Mouse (Mus musculus) liver, embryonic 13.5 days (tissue): Measurements from ENCODE around the gene Stau1. TPM values are rescaled to one million over a fixed set of nuclear protein-coding genes. Genes with fewer than 3 reads are reported as not detected.
"Not testable (repeated sequence)": the region's sequence is repeated elsewhere in the genome, so short reads cannot be mapped to it uniquely, and the experiment has no call there.

ENCODE experiments used
- ATAC-seq: fragments of 200-750 bp; cut with Nextera tagmentation; 2 replicates; pipeline ENCODE4 v1.8.0; 2017; ENCODE audit warnings: low read depth, mild to moderate bottlenecking, moderate number of reproducible peaks, moderate library complexity
- DNase-seq: peaks from one replicate; pipeline ENCODE4 v3.0.0; 2022
- H3K27ac ChIP-seq: fragments of 300-500 bp; sonication (generic); 2 replicates; pipeline ENCODE4 v1.5.1; 2015; ENCODE audit warnings: moderate library complexity, mild to moderate bottlenecking, inconsistent platforms
- H3K27me3 ChIP-seq: fragments of 300-500 bp; sonication (generic); 2 replicates; pipeline ENCODE4 v1.6.1; 2015; ENCODE audit warnings: mild to moderate bottlenecking, inconsistent platforms
- H3K36me3 ChIP-seq: fragments of 300-500 bp; sonication (generic); 2 replicates; pipeline ENCODE4 v1.6.1; 2015; ENCODE audit warnings: mild to moderate bottlenecking, inconsistent platforms
- H3K4me1 ChIP-seq: fragments of 300-500 bp; sonication (generic); replicated peaks from 2 replicates; pipeline ENCODE4 v1.6.1; 2015; ENCODE audit warnings: inconsistent platforms
- H3K4me2 ChIP-seq: fragments of 300-500 bp; sonication (generic); 2 replicates; pipeline ENCODE4 v1.6.1; 2015; ENCODE audit warnings: inconsistent platforms, mild to moderate bottlenecking, moderate library complexity
- H3K4me3 ChIP-seq: fragments of 300-500 bp; sonication (generic); replicated peaks from 2 replicates; pipeline ENCODE4 v1.5.1; 2015; ENCODE audit warnings: mild to moderate bottlenecking, inconsistent platforms
- H3K9ac ChIP-seq: fragments of 300-500 bp; sonication (generic); 2 replicates; pipeline ENCODE4 v1.6.1; 2015; ENCODE audit warnings: mild to moderate bottlenecking, inconsistent platforms
- H3K9me3 ChIP-seq: fragments of 300-500 bp; sonication (generic); replicated peaks from 2 replicates; pipeline ENCODE4 v1.6.1; 2016; ENCODE audit warnings: inconsistent platforms
- WGBS: fragments of 180-500 bp; shearing (Covaris S2); methylation state at CpG from one replicate; pipeline ENCODE4 v1.1.7; 2015; ENCODE audit not compliant: insufficient replicate concordance; 5-methylcytosine and 5-hydroxymethylcytosine counted together
- polyA plus RNA-seq: library from polyadenylated mRNA; unstranded; fragments of >200 nt; fragmentation: Nextera tagmentation; extraction: Ambion mirVana; gene quantifications from 2 replicates; pipeline ENCODE4 v1.2.1, GENCODE M21; 2015

The Stau1 gene
- polyA plus RNA-seq, 1 experiment from 2014 or later, result 24.2 TPM

DNA sequence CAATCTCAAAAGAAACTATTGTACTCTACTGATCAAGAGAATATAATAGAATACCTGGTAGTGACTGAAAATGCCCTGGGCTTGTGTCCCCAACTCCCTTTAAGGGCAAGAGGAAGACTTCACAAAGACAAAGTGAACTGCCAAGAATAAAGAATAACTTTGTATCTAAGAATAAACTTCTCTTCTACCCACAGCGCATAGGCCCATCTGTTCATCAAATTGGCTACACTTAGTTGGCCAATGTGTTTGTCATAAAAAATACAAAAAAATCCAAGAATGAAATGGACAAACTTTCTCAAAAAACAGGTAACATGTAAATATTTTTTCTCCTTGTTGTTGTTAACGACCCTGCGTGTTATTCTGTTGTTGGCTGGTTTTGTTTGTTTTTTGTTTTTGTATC lies 14.4 kb upstream of the Stau1 start:
- H3K4me2 ChIP-seq, result no peak overlapping the region
- no peak for DNase-seq
- no peak overlapping the region for H3K9ac ChIP-seq
- H3K4me3 ChIP-seq, result no peak overlapping the region
- ATAC-seq, result no peak
- 80% methylated on average over 3 of the region's 3 CpGs for WGBS
- H3K9me3 ChIP-seq, result no peaks in the 10 kb centered on the region
- peaks cover 26% of the 10 kb centered on the region for H3K4me1 ChIP-seq
- H3K27me3 ChIP-seq, result peaks cover 9% of the 10 kb centered on the region; the same call in 1 of the 2 replicates
- H3K27ac ChIP-seq, result no peak overlapping the region
- H3K36me3 ChIP-seq, result no peaks in the 10 kb centered on the region

DNA sequence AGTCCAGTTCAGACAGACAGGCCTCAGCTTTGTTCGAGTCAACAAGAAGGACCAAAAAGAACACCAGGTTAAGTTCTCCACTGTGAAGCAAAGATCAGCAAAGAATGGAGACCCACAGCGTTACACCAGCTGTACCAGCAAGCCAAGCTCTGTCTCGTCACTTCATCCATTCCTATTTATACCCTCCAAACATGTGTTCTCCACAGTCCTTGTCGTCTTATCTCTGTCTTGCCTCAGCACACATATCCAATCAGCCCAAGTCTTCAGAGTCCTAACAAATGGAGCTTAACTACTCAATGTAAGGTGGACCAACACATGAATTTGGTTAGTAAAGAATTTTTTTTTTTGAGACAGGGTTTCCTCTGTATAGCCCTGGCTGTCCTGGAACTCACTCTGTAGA lies 13.4 kb upstream of the Stau1 start:
- no peaks in the 10 kb centered on the region for H3K9me3 ChIP-seq
- H3K27ac ChIP-seq, result no peak overlapping the region
- H3K36me3 ChIP-seq, result no peaks in the 10 kb centered on the region
- ATAC-seq (peak; percentile 37; the same call in 1 of the 2 replicates), DNase-seq (no peak)
- H3K9ac ChIP-seq, result peak overlapping the region; percentile 7; the same call in 1 of the 2 replicates
- WGBS, result 48% methylated on average over 4 of the region's 4 CpGs
- H3K27me3 ChIP-seq, result peaks cover 9% of the 10 kb centered on the region; the same call in 1 of the 2 replicates
- H3K4me3 ChIP-seq, result no peak overlapping the region
- no peak overlapping the region for H3K4me2 ChIP-seq
- H3K4me1 ChIP-seq, result peaks cover 21% of the 10 kb centered on the region

DNA sequence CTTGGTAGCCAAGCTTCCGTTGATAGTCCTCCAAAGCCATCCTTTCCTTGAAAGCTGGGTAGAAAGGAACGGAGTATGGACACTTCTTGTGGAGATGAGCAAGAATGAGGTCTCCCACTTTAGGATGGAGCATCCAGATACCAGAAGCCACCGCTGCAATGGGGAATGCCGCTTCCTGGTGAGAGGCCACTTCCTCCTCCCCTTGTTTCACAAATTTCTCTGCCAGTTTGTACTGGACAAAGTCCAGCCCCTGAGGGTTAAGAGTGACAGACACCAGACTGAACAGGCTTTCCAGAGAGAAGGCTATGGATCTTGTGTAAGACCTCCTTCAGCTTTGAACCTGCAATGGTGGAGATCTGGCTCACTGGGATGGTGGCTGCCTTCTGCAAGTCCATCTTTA lies 11.5 kb upstream of the Stau1 start:
- not testable (repeated sequence) for H3K4me3 ChIP-seq, H3K27me3 ChIP-seq, H3K9ac ChIP-seq, H3K27ac ChIP-seq, H3K36me3 ChIP-seq, DNase-seq, H3K4me2 ChIP-seq, ATAC-seq, H3K9me3 ChIP-seq
- 51% methylated on average over 4 of the region's 4 CpGs for WGBS
- H3K4me1 ChIP-seq, result peaks cover 22% of the 10 kb centered on the region

DNA sequence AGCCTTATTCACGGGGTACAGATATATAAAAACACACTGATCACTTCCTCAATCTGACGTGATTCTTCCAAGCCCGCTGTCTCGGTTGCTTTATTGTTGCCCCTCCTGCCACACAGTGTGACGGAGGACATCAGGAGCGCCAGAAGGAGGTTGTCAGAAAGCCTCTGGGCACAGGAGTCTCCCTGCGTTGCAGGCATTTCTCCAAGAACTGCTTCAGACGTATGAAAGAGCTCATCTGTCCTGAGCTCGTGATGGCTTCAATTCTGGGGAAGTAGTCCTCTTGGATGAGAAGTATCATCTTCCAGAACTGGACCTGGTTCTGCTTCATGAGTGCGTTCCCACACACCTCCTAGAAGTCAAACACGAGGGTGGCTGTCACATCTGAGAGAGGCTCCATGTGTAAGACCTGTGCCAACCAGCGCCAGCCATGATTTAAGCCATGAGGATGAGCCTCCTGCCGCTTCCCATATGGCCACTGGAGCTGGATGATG lies 10.9 kb upstream of the Stau1 start:
- no peaks in the 10 kb centered on the region for H3K9me3 ChIP-seq
- peaks cover 9% of the 10 kb centered on the region; the same call in 1 of the 2 replicates for H3K27me3 ChIP-seq
- no peak for DNase-seq
- 60% methylated on average over 13 of the region's 13 CpGs for WGBS
- H3K4me1 ChIP-seq, result peaks cover 22% of the 10 kb centered on the region
- no peak overlapping the region for H3K4me3 ChIP-seq
- H3K36me3 ChIP-seq, result no peaks in the 10 kb centered on the region
- no peak overlapping the region for H3K4me2 ChIP-seq
- no peak for ATAC-seq
- H3K27ac ChIP-seq, result no peak overlapping the region
- H3K9ac ChIP-seq, result no peak overlapping the region

DNA sequence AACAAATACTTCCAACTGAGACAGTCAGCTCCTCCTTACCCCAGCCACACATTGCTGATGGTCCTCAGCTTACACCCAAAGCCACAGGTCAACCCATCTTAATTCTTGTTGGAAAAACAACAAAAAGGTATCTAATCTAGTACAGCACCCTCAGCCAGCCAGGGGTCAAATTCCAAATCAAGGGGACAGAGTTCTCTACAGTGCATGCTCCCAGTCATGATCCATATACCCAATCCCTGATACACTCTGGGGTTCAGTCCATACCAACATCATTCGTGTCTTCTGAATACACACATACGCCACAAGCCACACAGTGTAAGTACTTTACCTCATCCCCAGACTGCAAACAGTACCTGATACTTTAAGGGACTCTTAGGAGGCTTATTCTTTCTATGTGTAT lies 10.3 kb upstream of the Stau1 start:
- Histone ChIP-seq H3K4me2 (no peak overlapping the region), H3K4me3 (no peak overlapping the region), H3K9ac (no peak overlapping the region), H3K27ac (no peak overlapping the region), H3K9me3 (no peaks in the 10 kb centered on the region), H3K4me1 (peaks cover 22% of the 10 kb centered on the region), H3K27me3 (peaks cover 9% of the 10 kb centered on the region; the same call in 1 of the 2 replicates), H3K36me3 (no peaks in the 10 kb centered on the region)
- DNase-seq (no peak), ATAC-seq (no peak; the same call in 1 of the 2 replicates)
- WGBS, result 72% methylated on average over 2 of the region's 2 CpGs

DNA sequence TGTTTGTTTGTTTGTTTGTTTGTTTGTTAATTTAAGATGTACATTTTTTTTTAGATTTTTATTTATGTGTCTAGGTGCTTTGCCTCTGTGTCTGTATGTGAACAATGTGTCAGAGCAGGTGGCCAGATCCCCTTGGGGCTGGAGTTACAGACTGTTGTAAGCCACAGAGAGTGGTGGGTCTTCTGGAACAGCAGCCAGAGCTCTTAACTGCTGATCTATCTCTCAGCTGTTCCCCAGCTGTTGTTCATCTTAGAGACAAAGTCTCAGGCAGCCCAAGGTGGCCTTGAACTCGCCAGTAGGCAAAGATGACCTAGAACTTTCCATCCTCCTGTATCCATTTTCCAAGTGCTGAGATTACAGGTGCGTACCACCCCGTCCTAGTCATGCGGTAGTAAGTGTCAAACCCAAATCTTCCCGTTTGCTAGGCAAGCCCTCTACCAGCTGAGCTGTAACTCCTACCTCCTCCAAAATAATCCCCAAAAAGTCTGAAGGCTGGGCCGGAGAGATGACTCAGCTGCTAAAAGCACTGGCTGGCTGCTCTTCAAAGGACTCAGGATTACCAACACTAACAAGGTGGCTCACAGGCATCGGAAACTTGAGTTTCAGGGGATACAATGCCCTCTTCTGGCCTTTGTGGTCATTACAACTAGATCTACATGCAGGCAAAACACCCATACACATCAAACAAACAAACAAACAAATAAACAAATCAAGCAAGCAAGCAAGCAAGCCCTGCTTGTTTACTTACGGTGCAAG lies 8.2 kb upstream of the Stau1 start:
- WGBS, result 40% methylated on average over 8 of the region's 8 CpGs

DNA sequence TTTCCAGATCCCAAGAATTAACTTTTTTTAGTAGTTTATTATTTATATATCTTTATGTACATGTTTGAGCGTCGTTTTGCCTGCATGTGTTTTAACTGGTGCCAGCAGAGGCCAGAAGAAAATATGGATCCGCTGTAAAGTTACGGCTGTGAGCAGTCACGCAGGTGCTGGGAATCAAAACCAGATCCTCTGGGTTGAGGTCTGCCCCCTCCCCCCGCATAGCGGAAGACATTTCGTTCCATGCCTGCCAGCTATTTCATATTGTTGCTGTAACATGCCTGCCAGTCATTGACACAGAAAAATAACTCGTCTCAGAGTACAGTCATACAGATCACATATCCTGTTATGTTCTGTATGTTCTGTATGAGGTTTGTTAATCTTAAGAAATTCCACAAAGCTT lies 5.4 kb upstream of the Stau1 start:
- no peak overlapping the region for H3K27ac ChIP-seq
- DNase-seq (no peak), ATAC-seq (no peak)
- H3K4me2 ChIP-seq, result no peak overlapping the region
- H3K36me3 ChIP-seq, result no peaks in the 10 kb centered on the region
- no peak overlapping the region for H3K9ac ChIP-seq
- no peak overlapping the region for H3K4me3 ChIP-seq
- WGBS, result 71% methylated on average over 9 of the region's 9 CpGs
- peaks cover 3% of the 10 kb centered on the region for H3K27me3 ChIP-seq
- H3K4me1 ChIP-seq, result peaks cover 14% of the 10 kb centered on the region
- no peaks in the 10 kb centered on the region for H3K9me3 ChIP-seq

More for the DNA sequence above, 8.2 kb upstream of the Stau1 start:
- H3K4me3 ChIP-seq, result no peak overlapping the region
- peak; percentile 41; the same call in 1 of the 2 replicates for ATAC-seq
- no peaks in the 10 kb centered on the region for H3K9me3 ChIP-seq
- H3K27me3 ChIP-seq, result peaks cover 9% of the 10 kb centered on the region
- no peak overlapping the region for H3K4me2 ChIP-seq
- no peaks in the 10 kb centered on the region for H3K36me3 ChIP-seq
- no peak overlapping the region for H3K27ac ChIP-seq
- H3K9ac ChIP-seq, result 0 out of 2 replicates have a peak overlapping the region, but pooled peaks have one; percentile 9
- DNase-seq, result peak; percentile 45
- H3K4me1 ChIP-seq, result peaks cover 13% of the 10 kb centered on the region

DNA sequence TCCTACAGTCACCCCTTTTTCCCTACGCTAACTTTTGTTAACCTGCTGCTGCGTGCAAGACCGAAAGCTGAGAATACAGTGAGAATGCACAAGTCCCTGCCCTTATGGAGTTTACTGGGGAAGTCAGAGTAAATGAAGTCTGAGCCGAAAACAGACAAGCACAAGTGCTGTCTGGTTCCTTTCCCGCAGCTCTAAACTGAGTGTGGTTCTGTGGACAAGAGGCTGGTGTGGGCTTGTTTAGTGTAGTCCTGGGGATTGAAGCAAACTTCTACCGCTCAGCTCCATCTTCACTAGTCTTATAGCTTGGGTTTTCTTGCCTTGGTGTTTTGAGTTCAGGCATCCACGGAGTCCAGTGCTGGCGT lies 415 bp upstream of the Stau1 start:
- ATAC-seq (peak; percentile 21), DNase-seq (no peak)
- H3K4me3 ChIP-seq, result peak overlapping the region; percentile 99
- peak overlapping the region; percentile 68 for H3K4me2 ChIP-seq
- H3K9ac ChIP-seq, result peak overlapping the region; percentile 73
- H3K27me3 ChIP-seq, result no peaks in the 10 kb centered on the region; the same call in 1 of the 2 replicates
- 39% methylated on average over 8 of the region's 8 CpGs for WGBS
- peaks cover 50% of the 10 kb centered on the region for H3K4me1 ChIP-seq
- no peaks in the 10 kb centered on the region for H3K36me3 ChIP-seq
- no peaks in the 10 kb centered on the region for H3K9me3 ChIP-seq
- peak overlapping the region; percentile 82 for H3K27ac ChIP-seq

DNA sequence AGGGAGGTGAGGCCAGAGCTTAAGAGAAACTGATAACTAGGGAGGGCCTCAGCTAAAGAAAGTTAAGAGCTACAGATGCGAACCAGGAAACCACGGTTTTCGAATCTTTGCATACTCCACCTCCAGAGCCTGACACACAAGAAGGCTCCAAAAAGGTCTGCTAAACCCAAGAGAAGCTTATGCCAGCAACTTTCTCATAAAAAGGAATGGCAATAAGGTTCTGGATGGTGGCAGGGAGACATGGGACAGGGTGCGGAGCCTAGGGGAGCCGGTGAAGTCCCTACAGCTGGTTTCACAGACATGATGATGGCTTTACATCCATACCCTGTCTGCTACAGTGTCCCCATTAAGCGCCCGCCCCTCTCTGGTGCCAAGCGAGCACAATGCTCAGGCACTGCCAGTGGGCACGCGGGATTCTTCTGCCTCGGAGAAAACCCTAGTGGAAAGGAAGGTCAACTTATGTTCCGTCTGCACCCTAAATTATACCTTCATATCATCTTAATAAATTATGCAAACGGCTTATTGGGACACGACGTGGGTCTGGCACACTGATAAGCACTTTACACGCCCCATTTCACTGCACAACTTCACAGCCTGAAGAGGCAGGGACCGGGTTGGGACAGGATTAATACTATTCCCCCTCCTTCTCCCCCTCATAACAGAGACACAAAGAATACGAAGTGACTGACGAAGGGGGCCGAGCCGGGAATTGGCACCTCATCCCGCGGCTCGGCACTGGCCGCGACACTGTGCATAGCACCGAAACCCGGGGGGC lies 891 bp downstream of the Stau1 start:
- Histone ChIP-seq H3K4me1 (peaks cover 63% of the 10 kb centered on the region), H3K4me2 (peak overlapping the region; percentile 91), H3K27me3 (no peaks in the 10 kb centered on the region), H3K9me3 (no peaks in the 10 kb centered on the region), H3K9ac (peak overlapping the region; percentile 99), H3K4me3 (peak overlapping the region; percentile 99), H3K27ac (peak overlapping the region; percentile 96), H3K36me3 (no peaks in the 10 kb centered on the region)
- WGBS, result 1% methylated on average over 28 of the region's 28 CpGs
- ATAC-seq (peak; percentile 30), DNase-seq (peak; percentile 44)

DNA sequence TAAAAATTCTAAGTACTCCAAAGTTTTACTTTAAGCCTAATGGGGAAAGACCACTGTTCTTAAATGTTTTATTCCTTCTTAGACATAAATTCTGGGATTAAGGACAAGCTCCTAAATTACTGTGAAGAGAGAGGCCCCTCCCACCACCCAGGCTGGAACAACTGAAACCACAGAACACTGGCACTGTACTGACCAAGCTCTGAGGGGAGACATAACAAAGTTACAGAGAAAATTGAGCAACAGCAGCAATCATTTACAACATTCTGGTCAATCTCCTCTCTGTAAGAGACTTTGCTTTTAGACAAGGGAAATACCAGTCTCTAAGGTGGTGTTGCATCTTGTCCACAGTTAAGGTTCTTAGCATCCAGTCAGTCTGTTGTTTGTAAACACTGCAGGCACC lies 4.2 kb downstream of the Stau1 start:
- peak overlapping the region; percentile 65 for H3K27ac ChIP-seq
- no peaks in the 10 kb centered on the region for H3K9me3 ChIP-seq
- H3K4me3 ChIP-seq, result no peak overlapping the region
- no peak for DNase-seq
- no peak for ATAC-seq
- H3K4me2 ChIP-seq, result peak overlapping the region; percentile 26
- H3K36me3 ChIP-seq, result no peaks in the 10 kb centered on the region
- no peaks in the 10 kb centered on the region for H3K27me3 ChIP-seq
- peaks cover 77% of the 10 kb centered on the region for H3K4me1 ChIP-seq
- peak overlapping the region; percentile 23; the same call in 1 of the 2 replicates for H3K9ac ChIP-seq

DNA sequence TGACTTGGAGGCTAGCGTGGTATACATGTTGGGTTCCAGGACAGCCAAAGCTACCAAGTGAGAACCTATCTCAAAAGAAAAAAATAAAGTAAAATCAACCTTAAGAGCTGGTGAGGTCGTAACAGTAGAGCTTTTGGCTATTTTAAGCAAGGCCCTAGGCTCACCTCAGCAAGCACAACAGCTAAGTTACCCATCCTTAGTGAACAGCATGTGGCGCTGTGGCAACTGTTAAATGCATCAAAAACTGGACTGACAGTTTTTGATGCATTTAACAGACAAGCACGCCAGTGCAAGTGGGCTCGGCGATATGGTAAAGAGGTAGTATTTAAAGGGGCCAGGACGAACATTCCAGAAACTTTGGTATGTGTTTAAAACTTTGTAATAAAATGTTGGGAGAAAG lies 5.2 kb downstream of the Stau1 start:
- Histone ChIP-seq H3K27ac (0 out of 2 replicates have a peak overlapping the region, but pooled peaks have one; percentile 1), H3K36me3 (no peaks in the 10 kb centered on the region), H3K4me1 (peaks cover 71% of the 10 kb centered on the region), H3K4me2 (no peak overlapping the region), H3K4me3 (no peak overlapping the region), H3K27me3 (no peaks in the 10 kb centered on the region), H3K9me3 (no peaks in the 10 kb centered on the region), H3K9ac (no peak overlapping the region)
- DNase-seq (no peak), ATAC-seq (no peak)
- 56% methylated on average over 7 of the region's 7 CpGs for WGBS
